Mouse (Mus musculus): ENCODE results near the gene Tcte1. TPM values are rescaled to one million over a fixed set of nuclear protein-coding genes. Genes with fewer than 3 reads are reported as not detected.

The Tcte1 gene
- polyA plus RNA-seq, 1 experiment from 2014 or later = 0.80 TPM

- Histone ChIP-seq H3K36me3 (peaks cover 21% of the 10 kb centered on the region), H3K4me1 (peaks cover 20% of the 10 kb centered on the region), H3K9me3 (no peaks in the 10 kb centered on the region), H3K4me2 (replicated peaks) (no peak overlapping the region), H3K4me3 (no peak overlapping the region), H3K9ac (no peak overlapping the region), H3K27me3 (peaks cover 95% of the 10 kb centered on the region), H3K27ac (no peak overlapping the region)
- ATAC-seq (ENCODE audit: low FRiP score, low read depth) = no peak
- WGBS = 35% methylated on average over 6 of the region's 6 CpGs
These were observed 18.9 kb downstream of the Tcte1 start for GRCm38 (mm10) chr17:45542129-45542528.

GRCm38 (mm10) chr17:45542705-45543104, 19.5 kb downstream of the Tcte1 start:
- WGBS = 78% methylated on average over 2 of the region's 2 CpGs

GRCm38 (mm10) chr17:45543115-45543514, 19.9 kb downstream of the Tcte1 start:
- no peak overlapping the region for H3K9ac ChIP-seq

More at GRCm38 (mm10) chr17:45542705-45543104, 19.5 kb downstream of the Tcte1 start:
- H3K4me1 ChIP-seq = peaks cover 20% of the 10 kb centered on the region
- no peak overlapping the region for H3K9ac ChIP-seq
- peaks cover 21% of the 10 kb centered on the region for H3K36me3 ChIP-seq
- no peak for ATAC-seq (ENCODE audit: low FRiP score, low read depth)
- H3K4me3 ChIP-seq = no peak overlapping the region
- H3K27me3 ChIP-seq = peaks cover 99% of the 10 kb centered on the region
- H3K27ac ChIP-seq = no peak overlapping the region
- no peak overlapping the region for H3K4me2 ChIP-seq (replicated peaks)
- H3K9me3 ChIP-seq = no peaks in the 10 kb centered on the region

DNA sequence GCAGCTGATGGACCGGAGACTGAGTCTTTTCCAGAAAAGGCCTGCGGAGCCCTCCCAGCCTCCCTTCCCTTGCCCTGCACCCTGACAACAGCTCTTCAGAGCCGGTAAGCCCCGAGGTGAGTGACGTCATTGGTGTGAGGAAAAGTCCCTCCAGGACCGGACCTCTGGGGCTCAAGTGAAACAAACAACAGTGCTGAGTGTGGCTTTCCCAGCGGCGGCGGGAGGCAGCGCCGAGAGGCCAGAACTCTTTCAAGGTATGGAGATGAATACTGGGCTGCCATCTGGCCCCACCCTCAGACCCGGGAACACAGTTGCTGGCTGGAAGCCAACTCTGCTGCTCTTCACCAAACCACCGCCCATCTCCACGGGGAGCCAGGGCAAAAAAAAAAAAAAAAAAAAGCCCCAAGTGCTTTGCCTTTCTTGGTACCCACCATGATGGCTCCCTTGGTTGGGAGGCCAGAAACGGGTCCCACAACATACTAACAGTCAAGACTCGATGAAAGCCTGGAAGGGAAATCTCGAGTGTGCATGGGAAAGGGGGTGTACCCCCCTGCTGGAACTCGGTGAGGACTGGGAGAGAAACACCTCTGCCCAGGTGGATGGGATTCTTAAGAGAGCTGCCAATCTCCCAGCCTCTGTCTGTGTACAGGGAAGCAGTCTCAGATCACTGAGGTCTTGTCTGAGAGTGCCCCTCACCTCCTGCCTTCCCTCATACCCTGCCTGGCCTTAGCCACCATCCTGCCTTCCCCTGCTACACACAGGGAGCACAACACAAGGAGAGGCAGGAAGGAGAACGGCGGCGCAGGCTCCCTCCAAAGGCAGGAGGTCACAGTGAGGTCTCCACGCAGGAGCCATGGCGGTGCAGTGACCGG, 21.0 kb downstream of the Tcte1 start:
- Histone ChIP-seq H3K36me3 (peaks cover 21% of the 10 kb centered on the region), H3K9ac (peak overlapping the region; percentile 39; the same call in 1 of the 2 replicates), H3K4me2 (replicated peaks) (peak overlapping the region; percentile 52), H3K9me3 (no peaks in the 10 kb centered on the region), H3K4me1 (peaks cover 30% of the 10 kb centered on the region), H3K4me3 (peak overlapping the region; percentile 29; the same call in 1 of the 2 replicates), H3K27ac (no peak overlapping the region), H3K27me3 (peaks cover 92% of the 10 kb centered on the region)
- no peak for ATAC-seq (ENCODE audit: low FRiP score, low read depth)
- whole genome bisulfite sequencing = 16% methylated on average over 24 of the region's 24 CpGs

More at GRCm38 (mm10) chr17:45543115-45543514, 19.9 kb downstream of the Tcte1 start:
- Histone ChIP-seq H3K4me1 (peaks cover 22% of the 10 kb centered on the region), H3K4me3 (no peak overlapping the region), H3K9me3 (no peaks in the 10 kb centered on the region), H3K27ac (no peak overlapping the region), H3K27me3 (peaks cover 99% of the 10 kb centered on the region), H3K4me2 (replicated peaks) (no peak overlapping the region), H3K36me3 (peaks cover 21% of the 10 kb centered on the region)
- no peak for ATAC-seq (ENCODE audit: low FRiP score, low read depth)
- 27% methylated on average over 1 of the region's 1 CpGs for whole genome bisulfite sequencing

GRCm38 (mm10) chr17:45544873-45545277, 21.6 kb downstream of the Tcte1 start:
- Histone ChIP-seq H3K27me3 (peaks cover 85% of the 10 kb centered on the region), H3K4me2 (replicated peaks) (peak overlapping the region; percentile 52), H3K9ac (peak overlapping the region; percentile 39; the same call in 1 of the 2 replicates), H3K9me3 (no peaks in the 10 kb centered on the region), H3K4me3 (peak overlapping the region; percentile 29), H3K4me1 (peaks cover 32% of the 10 kb centered on the region), H3K27ac (no peak overlapping the region), H3K36me3 (peaks cover 21% of the 10 kb centered on the region)
- 10% methylated on average over 46 of the region's 46 CpGs for WGBS
- no peak for ATAC-seq (ENCODE audit: low FRiP score, low read depth)

GRCm38 (mm10) chr17:45545278-45545961, 22.2 kb downstream of the Tcte1 start:
- Histone ChIP-seq H3K4me2 (replicated peaks) (peak overlapping the region; percentile 52), H3K9me3 (no peaks in the 10 kb centered on the region), H3K36me3 (peaks cover 21% of the 10 kb centered on the region), H3K27me3 (peaks cover 81% of the 10 kb centered on the region), H3K4me3 (peak overlapping the region; percentile 29), H3K4me1 (peaks cover 38% of the 10 kb centered on the region), H3K27ac (no peak overlapping the region), H3K9ac (peak overlapping the region; percentile 39; the same call in 1 of the 2 replicates)
- WGBS = 12% methylated on average over 73 of the region's 74 CpGs
- ATAC-seq (ENCODE audit: low FRiP score, low read depth) = no peak

- Histone ChIP-seq H3K4me3 (no peak overlapping the region), H3K27me3 (peaks cover 77% of the 10 kb centered on the region), H3K4me1 (peaks cover 39% of the 10 kb centered on the region), H3K36me3 (peaks cover 21% of the 10 kb centered on the region), H3K9me3 (no peaks in the 10 kb centered on the region), H3K4me2 (replicated peaks) (no peak overlapping the region), H3K27ac (no peak overlapping the region), H3K9ac (no peak overlapping the region)
- ATAC-seq (ENCODE audit: low FRiP score, low read depth) = no peak
- 68% methylated on average over 16 of the region's 16 CpGs for WGBS
These were observed 23.7 kb downstream of the Tcte1 start for GRCm38 (mm10) chr17:45546941-45547340.

GRCm38 (mm10) chr17:45547461-45548190, 24.4 kb downstream of the Tcte1 start:
- Histone ChIP-seq H3K9me3 (no peaks in the 10 kb centered on the region), H3K36me3 (peaks cover 21% of the 10 kb centered on the region), H3K27ac (no peak overlapping the region), H3K4me2 (replicated peaks) (peak overlapping the region; percentile 81; the same call in 1 of the 2 replicates), H3K4me1 (peaks cover 39% of the 10 kb centered on the region), H3K4me3 (0 out of 2 replicates have a peak overlapping the region, but pooled peaks have one; percentile 83), H3K9ac (no peak overlapping the region), H3K27me3 (peaks cover 70% of the 10 kb centered on the region)
- ATAC-seq (ENCODE audit: low FRiP score, low read depth) = no peak
- WGBS = 83% methylated on average over 5 of the region's 5 CpGs

DNA sequence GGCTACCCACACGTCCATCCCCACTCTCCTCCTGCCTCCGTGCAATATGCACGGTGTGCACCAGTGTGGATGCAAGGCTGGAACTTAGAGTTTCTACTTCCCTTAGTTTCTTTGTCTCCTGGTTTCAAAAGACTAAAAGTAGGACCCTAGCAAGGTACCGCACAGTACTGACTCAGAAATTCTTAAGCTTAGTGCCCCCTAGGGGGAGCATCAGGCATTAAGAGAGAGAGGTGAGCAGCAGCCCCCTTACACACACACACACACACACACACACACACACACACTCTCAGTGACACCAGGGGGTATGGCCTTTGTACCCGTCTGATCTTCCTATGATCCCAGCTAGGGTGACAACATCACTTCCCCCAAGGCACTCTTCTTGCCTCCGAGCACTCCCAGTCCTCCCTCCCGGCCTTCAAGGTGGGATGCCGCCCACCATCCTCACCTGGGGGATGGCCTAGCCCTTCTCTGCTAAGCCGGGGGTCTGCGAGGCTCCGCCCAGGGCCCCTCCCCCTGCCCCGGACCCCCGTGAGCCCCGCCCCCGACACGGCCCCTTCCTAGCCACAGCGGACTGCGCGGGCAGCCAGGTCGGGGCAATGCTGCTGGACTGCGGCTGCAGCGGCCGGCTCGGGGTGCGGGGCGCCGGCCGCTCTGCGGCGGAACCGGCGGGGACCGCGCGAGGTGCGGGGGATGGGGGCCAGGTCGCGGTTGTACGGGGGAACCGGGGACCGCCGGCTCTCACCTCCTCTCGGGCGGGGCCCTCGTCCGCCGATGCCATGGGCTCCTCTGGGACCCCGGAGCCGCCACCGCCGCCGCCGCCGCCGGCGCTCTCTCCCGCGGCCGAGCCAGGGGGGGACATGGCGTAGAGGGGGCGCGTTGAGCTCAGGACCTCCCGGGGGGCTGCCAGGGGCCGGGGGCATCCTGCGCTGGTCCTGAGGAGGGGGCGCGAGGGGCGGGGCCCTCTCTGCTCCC, 25.6 kb downstream of the Tcte1 start:
- H3K4me3 ChIP-seq = peak overlapping the region; percentile 83
- H3K27me3 ChIP-seq = peaks cover 63% of the 10 kb centered on the region
- peak overlapping the region; percentile 81 for H3K4me2 ChIP-seq (replicated peaks)
- H3K4me1 ChIP-seq = peaks cover 38% of the 10 kb centered on the region
- peak overlapping the region; percentile 88 for H3K9ac ChIP-seq
- ATAC-seq (ENCODE audit: low FRiP score, low read depth) = peak; percentile 39
- 3% methylated on average over 42 of the region's 68 CpGs for WGBS
- H3K9me3 ChIP-seq = no peaks in the 10 kb centered on the region
- H3K27ac ChIP-seq = peak overlapping the region; percentile 77
- peaks cover 21% of the 10 kb centered on the region for H3K36me3 ChIP-seq

- 1% methylated on average over 14 of the region's 29 CpGs for WGBS
- peak within 1 kb of the TSS; percentile 77 for H3K27ac ChIP-seq
- ATAC-seq (ENCODE audit: low FRiP score, low read depth) = peak; percentile 59; the same call in 1 of the 2 replicates
These were observed 26.5 kb downstream of the Tcte1 start, which contains the start of gene Tmem151b for GRCm38 (mm10) chr17:45549617-45550181. Tmem151b (minus strand) TSS chr17:45549677.

More at GRCm38 (mm10) chr17:45549617-45550181, 26.5 kb downstream of the Tcte1 start, which contains the start of gene Tmem151b:
- H3K4me3 ChIP-seq = peak within 1 kb of the TSS; percentile 83
- H3K36me3 ChIP-seq = peaks cover 17% of the 10 kb centered on the region
- H3K4me1 ChIP-seq = peaks cover 29% of the 10 kb centered on the region
- H3K27me3 ChIP-seq = peaks cover 61% of the 10 kb centered on the region
- H3K9ac ChIP-seq = peak within 1 kb of the TSS; percentile 88
- H3K9me3 ChIP-seq = no peaks in the 10 kb centered on the region
- peak within 1 kb of the TSS; percentile 81 for H3K4me2 ChIP-seq (replicated peaks)

Measured in limb, embryonic 13.5 days (tissue).